Mouse (Mus musculus): ENCODE measurements at regions not wholly inside any gene's neighbourhood (a gene's known extent, or its start where the extent isn't known, plus 50 kb on each side); places are given as distances from the start of the nearest gene placed in this dataset.

DNA sequence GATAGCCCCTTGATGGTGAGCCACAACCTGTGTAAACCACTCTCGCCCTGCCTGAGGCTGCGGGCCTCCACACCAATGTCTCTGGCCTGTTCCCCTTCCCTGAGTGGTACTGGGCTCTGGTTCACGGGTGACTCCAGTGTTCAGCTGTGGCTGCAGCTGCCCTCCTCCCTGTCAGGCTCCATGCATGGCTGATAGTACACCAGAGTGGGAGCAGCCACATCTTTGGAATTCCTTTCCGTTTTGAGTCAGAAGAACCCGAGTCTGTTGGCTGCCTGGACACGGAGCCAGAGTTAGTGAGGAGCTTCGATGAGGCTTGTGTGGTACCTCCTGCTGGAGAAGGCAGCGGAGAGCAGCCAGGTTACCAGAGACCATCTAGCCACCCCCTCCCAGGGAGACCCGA lies 227.1 kb downstream of the Sipa1l2 start:
- no peaks in the 10 kb centered on the region for H3K27me3 ChIP-seq (ENCODE audit: control insufficient read depth, insufficient read depth, low read length)
- no peak overlapping the region for H3K9ac ChIP-seq (replicated peaks; ENCODE audit: low read depth, low read length)
- ATAC-seq (ENCODE audit: insufficient read depth, low read depth) (no peak), DNase-seq (ENCODE audit: low spot score) (no peak)
- no peak overlapping the region for H3K4me3 ChIP-seq (ENCODE audit: low read depth, low read length)
- peaks cover 38% of the 10 kb centered on the region for H3K4me1 ChIP-seq (ENCODE audit: control insufficient read depth, insufficient read depth)
- TF ChIP-seq CTCF (IDR thresholded peaks at IDR 0.05; ENCODE audit: low read depth) (no peak), EP300 (IDR thresholded peaks at IDR 0.05; ENCODE audit: low read depth) (no peak)
- peak overlapping the region; percentile 74 for H3K27ac ChIP-seq (ENCODE audit: low read depth)
- H3K4me2 ChIP-seq (ENCODE audit: low read depth, low read length) = no peak overlapping the region
- no peaks in the 10 kb centered on the region for H3K9me3 ChIP-seq (replicated peaks; ENCODE audit: control insufficient read depth, low read length)
- H3K36me3 ChIP-seq (replicated peaks; ENCODE audit: control insufficient read depth, insufficient read depth, low read length) = no peaks in the 10 kb centered on the region
- WGBS = 35% methylated on average over 9 of the region's 9 CpGs

- WGBS = 14% methylated on average over 4 of the region's 4 CpGs
- DNase-seq (ENCODE audit: low spot score) (peak; percentile 62), ATAC-seq (ENCODE audit: insufficient read depth, low read depth) (peak; percentile 63)
- H3K4me2 ChIP-seq (ENCODE audit: low read depth, low read length) = no peak overlapping the region
- H3K4me1 ChIP-seq (ENCODE audit: control insufficient read depth, insufficient read depth) = peaks cover 39% of the 10 kb centered on the region
- H3K9me3 ChIP-seq (replicated peaks; ENCODE audit: control insufficient read depth, low read length) = no peaks in the 10 kb centered on the region
- H3K36me3 ChIP-seq (replicated peaks; ENCODE audit: control insufficient read depth, insufficient read depth, low read length) = no peaks in the 10 kb centered on the region
- no peak overlapping the region for H3K9ac ChIP-seq (replicated peaks; ENCODE audit: low read depth, low read length)
- no peak overlapping the region for H3K4me3 ChIP-seq (ENCODE audit: low read depth, low read length)
- peak overlapping the region; percentile 74 for H3K27ac ChIP-seq (ENCODE audit: low read depth)
- no peaks in the 10 kb centered on the region for H3K27me3 ChIP-seq (ENCODE audit: control insufficient read depth, insufficient read depth, low read length)
- TF ChIP-seq EP300 (IDR thresholded peaks at IDR 0.05; ENCODE audit: low read depth) (no peak), CTCF (IDR thresholded peaks at IDR 0.05; ENCODE audit: low read depth) (no peak)
Measured at GRCm38 (mm10) chr8:125341606-125342005, 228.0 kb downstream of the Sipa1l2 start.

GRCm38 (mm10) chr8:125338222-125338621 lies 231.4 kb downstream of the Sipa1l2 start:
- H3K27ac ChIP-seq (ENCODE audit: low read depth) = peak overlapping the region; percentile 46; the same call in 1 of the 2 replicates
- peak; percentile 71 for DNase-seq (ENCODE audit: low spot score)
- peak; percentile 69; the same call in 1 of the 2 replicates for ATAC-seq (ENCODE audit: insufficient read depth, low read depth)
- no peaks in the 10 kb centered on the region for H3K27me3 ChIP-seq (ENCODE audit: control insufficient read depth, insufficient read depth, low read length)
- WGBS = 40% methylated on average over 6 of the region's 6 CpGs
- no peaks in the 10 kb centered on the region for H3K36me3 ChIP-seq (replicated peaks; ENCODE audit: control insufficient read depth, insufficient read depth, low read length)
- TF ChIP-seq CTCF (IDR thresholded peaks at IDR 0.05; ENCODE audit: low read depth) (peak; percentile 87), EP300 (IDR thresholded peaks at IDR 0.05; ENCODE audit: low read depth) (no peak)
- H3K4me3 ChIP-seq (ENCODE audit: low read depth, low read length) = no peak overlapping the region
- no peaks in the 10 kb centered on the region for H3K9me3 ChIP-seq (replicated peaks; ENCODE audit: control insufficient read depth, low read length)
- no peak overlapping the region for H3K9ac ChIP-seq (replicated peaks; ENCODE audit: low read depth, low read length)
- peaks cover 27% of the 10 kb centered on the region for H3K4me1 ChIP-seq (ENCODE audit: control insufficient read depth, insufficient read depth)
- H3K4me2 ChIP-seq (ENCODE audit: low read depth, low read length) = no peak overlapping the region

DNA sequence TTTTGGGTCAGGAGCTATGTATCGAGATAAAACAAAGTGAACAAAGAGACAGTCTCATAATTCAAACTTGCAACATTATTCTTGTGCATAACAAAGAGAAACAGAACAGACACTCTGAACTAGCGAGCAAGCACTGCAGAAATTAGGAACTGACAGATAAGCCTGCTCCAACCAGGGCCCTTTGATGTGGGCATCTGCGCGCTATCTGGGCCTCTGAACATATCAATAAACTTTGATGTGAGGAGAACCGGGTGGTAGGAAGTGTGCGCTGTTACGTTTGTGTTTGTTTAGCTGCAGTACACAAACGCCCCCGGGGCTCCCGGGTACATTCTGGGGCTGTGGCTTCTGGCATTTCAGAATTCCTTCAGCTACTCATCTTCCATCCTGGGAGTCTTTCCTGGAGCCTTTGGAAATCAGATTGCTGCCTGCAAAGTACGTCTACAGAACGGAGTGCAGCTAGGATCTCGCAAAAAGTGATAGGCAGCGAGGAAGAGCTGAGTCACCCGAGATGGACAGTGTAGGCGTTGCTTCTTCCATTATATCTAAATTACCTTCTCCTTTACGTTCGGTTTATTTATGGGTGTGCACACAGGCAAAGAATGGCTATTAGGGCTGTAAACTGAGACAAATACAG lies 232.0 kb downstream of the Sipa1l2 start:
- ATAC-seq (ENCODE audit: insufficient read depth, low read depth) (no peak), DNase-seq (ENCODE audit: low spot score) (no peak)
- Histone ChIP-seq H3K36me3 (replicated peaks; ENCODE audit: control insufficient read depth, insufficient read depth, low read length) (no peaks in the 10 kb centered on the region), H3K27ac (ENCODE audit: low read depth) (peak overlapping the region; percentile 46; the same call in 1 of the 2 replicates), H3K4me3 (ENCODE audit: low read depth, low read length) (no peak overlapping the region), H3K4me1 (ENCODE audit: control insufficient read depth, insufficient read depth) (peaks cover 22% of the 10 kb centered on the region), H3K27me3 (ENCODE audit: control insufficient read depth, insufficient read depth, low read length) (no peaks in the 10 kb centered on the region), H3K9ac (replicated peaks; ENCODE audit: low read depth, low read length) (peak overlapping the region; percentile 13; the same call in 1 of the 2 replicates), H3K4me2 (ENCODE audit: low read depth, low read length) (no peak overlapping the region), H3K9me3 (replicated peaks; ENCODE audit: control insufficient read depth, low read length) (no peaks in the 10 kb centered on the region)
- 25% methylated on average over 18 of the region's 18 CpGs for WGBS
- no peak for TF ChIP-seq EP300 (IDR thresholded peaks at IDR 0.05; ENCODE audit: low read depth)
- no peak for TF ChIP-seq CTCF (IDR thresholded peaks at IDR 0.05; ENCODE audit: low read depth)

DNA sequence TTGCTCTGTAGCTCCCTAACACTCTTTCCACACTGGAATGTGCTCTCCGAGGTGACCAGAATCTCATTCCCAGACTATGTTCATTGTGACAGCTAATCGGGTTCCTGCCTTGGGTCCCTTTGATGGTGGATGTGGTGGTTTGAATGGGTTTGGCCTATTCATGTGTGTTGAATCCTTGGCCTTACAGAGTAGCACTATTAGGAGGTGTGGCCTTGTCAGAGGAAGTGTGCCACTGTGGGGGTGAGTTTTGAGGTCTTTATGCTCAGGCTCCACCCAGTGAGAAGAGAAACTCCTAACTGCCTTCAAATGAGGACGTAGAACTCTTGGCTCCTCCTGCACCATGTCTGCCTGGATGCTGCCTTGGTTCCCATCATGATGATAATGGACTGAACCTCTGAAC lies 232.8 kb downstream of the Sipa1l2 start:
- ATAC-seq (ENCODE audit: insufficient read depth, low read depth) = no peak
- H3K27me3 ChIP-seq (ENCODE audit: control insufficient read depth, insufficient read depth, low read length) = no peaks in the 10 kb centered on the region
- no peak overlapping the region for H3K27ac ChIP-seq (ENCODE audit: low read depth)
- TF ChIP-seq CTCF (IDR thresholded peaks at IDR 0.05; ENCODE audit: low read depth) (no peak), EP300 (IDR thresholded peaks at IDR 0.05; ENCODE audit: low read depth) (no peak)
- DNase-seq (ENCODE audit: low spot score) = no peak
- H3K9me3 ChIP-seq (replicated peaks; ENCODE audit: control insufficient read depth, low read length) = no peaks in the 10 kb centered on the region
- H3K9ac ChIP-seq (replicated peaks; ENCODE audit: low read depth, low read length) = no peak overlapping the region
- peaks cover 16% of the 10 kb centered on the region for H3K4me1 ChIP-seq (ENCODE audit: control insufficient read depth, insufficient read depth)
- 42% methylated on average over 3 of the region's 3 CpGs for WGBS
- no peak overlapping the region for H3K4me3 ChIP-seq (ENCODE audit: low read depth, low read length)
- no peaks in the 10 kb centered on the region for H3K36me3 ChIP-seq (replicated peaks; ENCODE audit: control insufficient read depth, insufficient read depth, low read length)
- no peak overlapping the region for H3K4me2 ChIP-seq (ENCODE audit: low read depth, low read length)

Measured in heart, postnatal 0 days (tissue).